Mouse (Mus musculus) heart, embryonic 13.5 days (tissue): Measurements from ENCODE around the gene Thada. TPM values are rescaled to one million over a fixed set of nuclear protein-coding genes. Genes with fewer than 3 reads are reported as not detected.
A peak's percentile ranks its signal among the peaks of the same experiment; 100 is the strongest.

Experiments
- ATAC-seq: fragments of 200-750 bp; cut with Nextera tagmentation; 2 replicates; pipeline ENCODE4 v1.8.0; 2017; ENCODE audit warnings: moderate TSS enrichment; ENCODE audit not compliant: insufficient number of reproducible peaks, low FRiP score, low TSS enrichment; ENCODE audit errors: extremely low read depth
- H3K27ac ChIP-seq: fragments of 300-500 bp; sonication (generic); replicated peaks from 2 replicates; pipeline ENCODE4 v1.5.1; 2015; ENCODE audit warnings: moderate library complexity, mild to moderate bottlenecking, inconsistent platforms
- H3K27me3 ChIP-seq: fragments of 300-500 bp; sonication (generic); replicated peaks from 2 replicates; pipeline ENCODE4 v1.6.1; 2015; ENCODE audit warnings: mild to moderate bottlenecking, inconsistent platforms
- H3K36me3 ChIP-seq: fragments of 300-500 bp; sonication (generic); 2 replicates; pipeline ENCODE4 v1.6.1; 2015; ENCODE audit warnings: mild to moderate bottlenecking, inconsistent platforms
- H3K4me1 ChIP-seq: fragments of 300-500 bp; sonication (generic); 2 replicates; pipeline ENCODE4 v1.6.1; 2015; ENCODE audit warnings: inconsistent platforms
- H3K4me2 ChIP-seq: fragments of 300-500 bp; sonication (generic); 2 replicates; pipeline ENCODE4 v1.6.1; 2015; ENCODE audit warnings: inconsistent platforms, mild to moderate bottlenecking, moderate library complexity
- H3K4me3 ChIP-seq: fragments of 300-500 bp; sonication (generic); 2 replicates; pipeline ENCODE4 v1.5.1; 2015; ENCODE audit warnings: moderate library complexity, mild to moderate bottlenecking, inconsistent platforms
- H3K9ac ChIP-seq: fragments of 300-500 bp; sonication (generic); 2 replicates; pipeline ENCODE4 v1.6.1; 2015; ENCODE audit warnings: inconsistent platforms, mild to moderate bottlenecking, moderate library complexity
- H3K9me3 ChIP-seq: fragments of 300-500 bp; sonication (generic); 2 replicates; pipeline ENCODE4 v1.6.1; 2016; ENCODE audit warnings: inconsistent platforms
- WGBS: fragments of 180-500 bp; shearing (Covaris S2); methylation state at CpG from one replicate; pipeline ENCODE4 v1.1.7; 2015; ENCODE audit warnings: mixed read lengths; 5-methylcytosine and 5-hydroxymethylcytosine counted together
- polyA plus RNA-seq: library from polyadenylated mRNA; unstranded; fragments of >200 nt; fragmentation: Nextera tagmentation; extraction: Ambion mirVana; gene quantifications from 2 replicates; pipeline ENCODE4 v1.2.1, GENCODE M21; 2015

Gene Thada
- polyA plus RNA-seq, 1 experiment from 2014 or later, result 4.6 TPM

- Histone ChIP-seq H3K27me3 (no peaks in the 10 kb centered on the region), H3K27ac (peak overlapping the region; percentile 77), H3K4me1 (peaks cover 74% of the 10 kb centered on the region), H3K9ac (no peak overlapping the region), H3K4me2 (no peak overlapping the region), H3K4me3 (no peak overlapping the region), H3K36me3 (no peaks in the 10 kb centered on the region), H3K9me3 (no peaks in the 10 kb centered on the region)
- 80% methylated on average over 11 of the region's 11 CpGs for WGBS
- no peak for ATAC-seq
Observed at GRCm38 (mm10) chr17:84368213-84369014, 97.6 kb downstream of the Thada start.

- Histone ChIP-seq H3K4me1 (peaks cover 76% of the 10 kb centered on the region), H3K4me2 (no peak overlapping the region), H3K4me3 (no peak overlapping the region), H3K27ac (peak overlapping the region; percentile 77), H3K9ac (0 out of 2 replicates have a peak overlapping the region, but pooled peaks have one; percentile 10), H3K36me3 (no peaks in the 10 kb centered on the region), H3K9me3 (no peaks in the 10 kb centered on the region), H3K27me3 (no peaks in the 10 kb centered on the region)
- WGBS, result 79% methylated on average over 3 of the region's 3 CpGs
- ATAC-seq, result no peak
Observed at GRCm38 (mm10) chr17:84367663-84368062, 98.3 kb downstream of the Thada start.

DNA sequence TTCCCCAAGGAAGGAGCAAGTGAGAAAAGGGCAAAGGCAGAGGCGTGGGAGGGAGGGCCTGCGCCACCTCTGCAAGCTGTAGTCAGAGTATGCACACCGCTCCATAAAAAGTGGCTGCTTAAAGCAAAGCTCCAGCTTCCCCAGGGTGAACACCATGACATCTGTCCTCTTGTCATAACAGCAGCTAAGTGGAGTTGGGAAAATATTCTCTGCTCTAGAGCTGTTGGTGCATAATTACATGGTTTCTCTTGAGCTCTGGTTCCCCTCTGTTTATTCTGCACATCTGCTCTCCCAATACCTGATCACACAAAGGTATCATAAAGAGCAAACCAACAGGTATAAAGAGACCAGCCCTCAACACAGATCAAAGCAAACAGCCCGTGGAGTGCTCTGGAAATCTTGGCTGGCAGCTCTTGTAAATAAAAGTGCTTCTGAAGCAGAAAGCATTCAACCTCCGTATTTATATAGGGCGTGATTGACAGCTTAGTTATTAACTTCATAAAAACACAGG lies 100.2 kb downstream of the Thada start:
- no peaks in the 10 kb centered on the region for H3K27me3 ChIP-seq
- peaks cover 62% of the 10 kb centered on the region for H3K4me1 ChIP-seq
- H3K4me3 ChIP-seq, result no peak overlapping the region
- ATAC-seq, result no peak
- H3K4me2 ChIP-seq, result no peak overlapping the region
- 63% methylated on average over 6 of the region's 6 CpGs for WGBS
- no peaks in the 10 kb centered on the region for H3K9me3 ChIP-seq
- H3K27ac ChIP-seq, result peak overlapping the region; percentile 62
- no peaks in the 10 kb centered on the region for H3K36me3 ChIP-seq
- H3K9ac ChIP-seq, result no peak overlapping the region

GRCm38 (mm10) chr17:84365006-84365716 lies 100.8 kb downstream of the Thada start:
- ATAC-seq, result no peak
- Histone ChIP-seq H3K27me3 (no peaks in the 10 kb centered on the region), H3K27ac (peak overlapping the region; percentile 62), H3K36me3 (no peaks in the 10 kb centered on the region), H3K4me1 (peaks cover 56% of the 10 kb centered on the region), H3K4me3 (no peak overlapping the region), H3K4me2 (no peak overlapping the region), H3K9ac (no peak overlapping the region; the same call in 1 of the 2 replicates), H3K9me3 (no peaks in the 10 kb centered on the region)
- 79% methylated on average over 9 of the region's 9 CpGs for WGBS

GRCm38 (mm10) chr17:84363444-84363843 lies 102.6 kb downstream of the Thada start:
- H3K4me3 ChIP-seq, result no peak overlapping the region
- no peaks in the 10 kb centered on the region for H3K27me3 ChIP-seq
- H3K36me3 ChIP-seq, result peaks cover 12% of the 10 kb centered on the region
- no peaks in the 10 kb centered on the region for H3K9me3 ChIP-seq
- H3K27ac ChIP-seq, result peak overlapping the region; percentile 16; the same call in 1 of the 2 replicates
- WGBS, result 30% methylated on average over 2 of the region's 2 CpGs
- H3K4me1 ChIP-seq, result peaks cover 40% of the 10 kb centered on the region
- H3K9ac ChIP-seq, result no peak overlapping the region
- peak; percentile 25; the same call in 1 of the 2 replicates for ATAC-seq
- H3K4me2 ChIP-seq, result no peak overlapping the region

GRCm38 (mm10) chr17:84362581-84363286 lies 103.3 kb downstream of the Thada start:
- 80% methylated on average over 13 of the region's 13 CpGs for WGBS
- H3K9ac ChIP-seq, result no peak overlapping the region
- H3K4me3 ChIP-seq, result no peak overlapping the region
- H3K4me1 ChIP-seq, result peaks cover 33% of the 10 kb centered on the region
- H3K27me3 ChIP-seq, result no peaks in the 10 kb centered on the region
- no peak for ATAC-seq
- 0 out of 2 replicates have a peak overlapping the region, but pooled peaks have one; percentile 16 for H3K27ac ChIP-seq
- no peaks in the 10 kb centered on the region for H3K9me3 ChIP-seq
- H3K4me2 ChIP-seq, result no peak overlapping the region
- peaks cover 15% of the 10 kb centered on the region for H3K36me3 ChIP-seq

GRCm38 (mm10) chr17:84361006-84361405 lies 105.0 kb downstream of the Thada start:
- Histone ChIP-seq H3K36me3 (peaks cover 16% of the 10 kb centered on the region), H3K4me2 (no peak overlapping the region), H3K27ac (no peak overlapping the region), H3K9me3 (no peaks in the 10 kb centered on the region), H3K4me3 (no peak overlapping the region), H3K27me3 (no peaks in the 10 kb centered on the region), H3K9ac (no peak overlapping the region), H3K4me1 (peaks cover 41% of the 10 kb centered on the region)
- no peak for ATAC-seq
- 87% methylated on average over 1 of the region's 1 CpGs for WGBS

DNA sequence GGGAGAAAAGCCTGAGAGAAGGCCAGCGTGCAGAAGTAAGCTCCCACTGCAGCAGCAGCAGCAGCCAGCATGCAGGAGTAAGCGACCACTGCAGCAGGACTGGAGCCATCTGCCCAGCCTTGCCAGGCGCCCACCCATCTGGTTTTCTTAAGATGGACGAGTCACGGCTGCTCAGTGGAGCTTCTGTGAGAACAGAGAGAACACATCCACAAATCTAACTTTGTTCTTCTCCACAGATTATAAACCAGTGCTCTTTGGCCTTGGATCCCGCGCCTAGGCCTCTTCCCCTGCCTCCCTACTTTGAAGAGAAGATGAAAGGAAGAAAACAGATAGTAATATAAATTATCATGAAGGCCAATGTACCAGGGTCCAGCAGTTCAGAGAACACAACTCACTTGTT lies 106.2 kb downstream of the Thada start:
- H3K9me3 ChIP-seq, result no peaks in the 10 kb centered on the region
- H3K9ac ChIP-seq, result no peak overlapping the region
- no peaks in the 10 kb centered on the region for H3K27me3 ChIP-seq
- H3K27ac ChIP-seq, result no peak overlapping the region
- H3K4me2 ChIP-seq, result no peak overlapping the region
- peaks cover 30% of the 10 kb centered on the region for H3K4me1 ChIP-seq
- 80% methylated on average over 7 of the region's 7 CpGs for WGBS
- H3K36me3 ChIP-seq, result peaks cover 16% of the 10 kb centered on the region
- no peak for ATAC-seq
- no peak overlapping the region for H3K4me3 ChIP-seq

GRCm38 (mm10) chr17:84358951-84359644 lies 106.9 kb downstream of the Thada start:
- no peak for ATAC-seq
- Histone ChIP-seq H3K4me3 (no peak overlapping the region), H3K36me3 (peaks cover 16% of the 10 kb centered on the region), H3K9ac (no peak overlapping the region), H3K27ac (no peak overlapping the region), H3K4me1 (peaks cover 23% of the 10 kb centered on the region), H3K4me2 (no peak overlapping the region), H3K27me3 (no peaks in the 10 kb centered on the region), H3K9me3 (no peaks in the 10 kb centered on the region)
- WGBS, result 85% methylated on average over 10 of the region's 10 CpGs

DNA sequence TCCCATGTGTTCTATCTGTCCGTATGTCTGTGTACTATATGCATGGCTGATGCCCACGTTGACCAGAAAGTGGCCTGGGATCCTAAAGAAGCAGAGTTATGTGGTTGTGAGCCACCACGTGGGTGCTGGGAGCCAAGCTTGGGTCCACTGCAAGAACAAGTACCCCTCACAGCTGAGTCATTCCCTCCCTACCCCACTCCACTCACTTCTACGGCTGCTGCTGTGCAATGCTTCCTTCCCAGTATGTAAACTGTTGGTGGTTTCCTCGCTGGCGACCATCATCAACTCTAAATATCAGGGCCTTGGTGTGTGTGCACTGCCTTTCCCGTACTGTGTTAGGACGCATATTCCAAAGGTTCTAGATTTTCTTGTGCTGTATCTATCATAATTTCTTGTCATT lies 108.2 kb downstream of the Thada start:
- no peaks in the 10 kb centered on the region for H3K27me3 ChIP-seq
- peaks cover 16% of the 10 kb centered on the region for H3K36me3 ChIP-seq
- no peak overlapping the region for H3K9ac ChIP-seq
- no peak overlapping the region for H3K27ac ChIP-seq
- H3K4me2 ChIP-seq, result no peak overlapping the region
- no peaks in the 10 kb centered on the region for H3K9me3 ChIP-seq
- no peak for ATAC-seq
- H3K4me3 ChIP-seq, result no peak overlapping the region
- peaks cover 13% of the 10 kb centered on the region for H3K4me1 ChIP-seq
- WGBS, result 85% methylated on average over 8 of the region's 8 CpGs
